Mouse (Mus musculus): Measurements from ENCODE around the gene Mogat2.

DNA sequence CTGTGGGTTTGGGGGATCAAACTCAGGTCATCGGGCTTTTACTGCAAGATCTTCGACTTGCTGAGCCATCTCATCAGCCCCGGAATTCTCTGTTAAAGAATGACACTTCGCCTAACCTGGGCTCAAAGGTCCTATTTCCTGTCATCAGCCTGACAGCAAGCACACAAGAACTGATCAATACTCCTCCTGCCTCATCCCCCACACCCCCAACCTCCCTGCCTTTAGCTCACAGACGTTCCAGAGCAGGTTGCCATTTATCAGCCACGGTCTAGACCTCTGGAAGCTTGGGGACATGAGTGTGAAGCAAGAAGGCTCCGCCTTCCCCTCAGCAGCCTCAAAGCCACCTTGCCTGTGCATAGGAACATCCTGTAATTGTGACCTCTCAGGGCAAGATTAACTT, 32.1 kb downstream of the Mogat2 start:
- TF ChIP-seq POLR2A (IDR thresholded peaks at IDR 0.05; ENCODE audit: insufficient read depth, low read depth, low read length) (no peak), CTCF (IDR thresholded peaks at IDR 0.05; ENCODE audit: insufficient read depth, low read depth, low read length) (no peak)
